Mouse (Mus musculus): ENCODE measurements at regions not wholly inside any gene's neighbourhood (a gene's known extent, or its start where the extent isn't known, plus 50 kb on each side); places are given as distances from the start of the nearest gene placed in this dataset.

- no peak for DNase-seq (ENCODE audit: low spot score in 2 of 2)
Observed at GRCm38 (mm10) chr19:55011341-55011740, 115.7 kb downstream of the Gpam start.

- no peak for DNase-seq (ENCODE audit: low spot score in 2 of 2)
Observed at GRCm38 (mm10) chr19:55008463-55009146, 118.4 kb downstream of the Gpam start.

- no peak for DNase-seq (ENCODE audit: low spot score in 2 of 2)
Observed at GRCm38 (mm10) chr19:54989982-54990381, 137.1 kb downstream of the Gpam start.

- DNase-seq (ENCODE audit: low spot score in 2 of 2), result no peak
Observed at GRCm38 (mm10) chr19:54984541-54984940, 142.5 kb downstream of the Gpam start.

GRCm38 (mm10) chr19:54982801-54983200 lies 144.2 kb downstream of the Gpam start:
- no peak for DNase-seq (ENCODE audit: low spot score in 2 of 2)

GRCm38 (mm10) chr19:54971440-54972211 lies 155.4 kb downstream of the Gpam start:
- no peak for DNase-seq (ENCODE audit: low spot score in 2 of 2)

GRCm38 (mm10) chr19:54958328-54958727 lies 168.7 kb downstream of the Gpam start:
- no peak for DNase-seq (ENCODE audit: low spot score in 2 of 2)

- DNase-seq (ENCODE audit: low spot score in 2 of 2), result no peak
Observed at GRCm38 (mm10) chr19:54955096-54955495, 171.9 kb downstream of the Gpam start.

- no peak for DNase-seq (ENCODE audit: low spot score in 2 of 2)
Observed at GRCm38 (mm10) chr19:54952546-54952945, 174.5 kb downstream of the Gpam start.

GRCm38 (mm10) chr19:54948359-54949127 lies 178.5 kb downstream of the Gpam start:
- DNase-seq (ENCODE audit: low spot score in 2 of 2), result no peak

- DNase-seq (ENCODE audit: low spot score in 2 of 2), result no peak
Observed at GRCm38 (mm10) chr19:54947583-54947982, 179.5 kb downstream of the Gpam start.

GRCm38 (mm10) chr19:54932579-54932978 lies 194.5 kb downstream of the Gpam start:
- no peak for DNase-seq (ENCODE audit: low spot score in 2 of 2)

- no peak for DNase-seq (ENCODE audit: low spot score in 2 of 2)
Observed at GRCm38 (mm10) chr19:54925888-54926287, 201.2 kb downstream of the Gpam start.

- no peak for DNase-seq (ENCODE audit: low spot score in 2 of 2)
Observed at GRCm38 (mm10) chr19:54919597-54919996, 207.4 kb downstream of the Gpam start.

- DNase-seq (ENCODE audit: low spot score in 2 of 2), result no peak
Observed at GRCm38 (mm10) chr19:54893622-54894021, 233.4 kb downstream of the Gpam start.

- no peak for DNase-seq (ENCODE audit: low spot score in 2 of 2)
Observed at GRCm38 (mm10) chr19:54867078-54867477, 260.0 kb downstream of the Gpam start.

- DNase-seq (ENCODE audit: low spot score in 2 of 2), result no peak
Observed at GRCm38 (mm10) chr19:54855190-54855589, 271.8 kb downstream of the Gpam start.

- no peak for DNase-seq (ENCODE audit: low spot score in 2 of 2)
Observed at GRCm38 (mm10) chr19:54838231-54838630, 288.8 kb downstream of the Gpam start.

- no peak for DNase-seq (ENCODE audit: low spot score in 2 of 2)
Observed at GRCm38 (mm10) chr19:54836451-54836850, 290.6 kb downstream of the Gpam start.

- no peak for DNase-seq (ENCODE audit: low spot score in 2 of 2)
Observed at GRCm38 (mm10) chr19:54822161-54822560, 304.9 kb downstream of the Gpam start.

- no peak for DNase-seq (ENCODE audit: low spot score in 2 of 2)
Observed at GRCm38 (mm10) chr19:54820587-54820986, 306.5 kb downstream of the Gpam start.

GRCm38 (mm10) chr19:54801123-54801742 lies 325.8 kb downstream of the Gpam start:
- DNase-seq (ENCODE audit: low spot score in 2 of 2), result no peak

All from frontal cortex, postnatal 10 days (tissue).